Mouse (Mus musculus) CH12.LX (cell line): ENCODE measurements around the gene Pafah1b1. TPM values are rescaled to one million over a fixed set of nuclear protein-coding genes. Genes with fewer than 3 reads are reported as not detected.

Experiments used
- DNase-seq: peaks from one replicate; pipeline ENCODE4 v3.0.0-alpha.2; 2013; ENCODE audit errors: extremely low read depth
- H3K27ac ChIP-seq: 2 replicates; pipeline ENCODE4 v1.5.1; 2012; ENCODE audit warnings: low read depth, mild to moderate bottlenecking, control low read depth, moderate library complexity; ENCODE audit not compliant: insufficient read depth
- H3K27me3 ChIP-seq: replicated peaks from 2 replicates; pipeline ENCODE3; 2012; ENCODE audit warnings: inconsistent platforms
- H3K36me3 ChIP-seq, 2 experiments: replicated peaks in 1 of 2; 2 replicates each; pipeline versions ENCODE3 to v1.6.1; 2012; ENCODE audit warnings: inconsistent platforms in 1 of 2, low read length in 1 of 2, mild to moderate bottlenecking in 1 of 2, mixed read lengths in 1 of 2, moderate library complexity in 1 of 2; ENCODE audit not compliant: control insufficient read depth in 1 of 2, insufficient read depth in 1 of 2
- H3K4me1 ChIP-seq, 2 experiments: 2 replicates each; pipeline ENCODE4 v1.6.1; 2012; ENCODE audit warnings: inconsistent platforms in 1 of 2, moderate library complexity in 1 of 2; ENCODE audit not compliant: insufficient read depth in 2 of 2, control insufficient read depth in 1 of 2
- H3K4me2 ChIP-seq: 2 replicates; pipeline ENCODE4 v1.6.1; 2012; ENCODE audit warnings: low read depth, mild to moderate bottlenecking, control low read depth; ENCODE audit not compliant: poor library complexity, insufficient read depth, severe bottlenecking
- H3K4me3 ChIP-seq, 3 experiments: fragments of 150-350 bp in 1 of 3; sonication (generic) in 1 of 3; replicated peaks in 1 of 3; 2 replicates each; pipeline versions ENCODE3 to v1.5.1; 2011 to 2012; ENCODE audit warnings: low read depth in 2 of 3, low read length in 2 of 3, mild to moderate bottlenecking in 2 of 3, moderate library complexity in 2 of 3, control low read depth in 1 of 3, improper control_type of control experiment in 1 of 3, inconsistent platforms in 1 of 3, mixed read lengths in 1 of 3; ENCODE audit not compliant: poor library complexity in 1 of 3
- H3K79me2 ChIP-seq: replicated peaks from 2 replicates; pipeline ENCODE4 v1.6.1; 2012; ENCODE audit warnings: mild to moderate bottlenecking, moderate library complexity; ENCODE audit not compliant: control insufficient read depth, poor library complexity, insufficient read depth, severe bottlenecking; ENCODE audit errors: extremely low read depth
- H3K9ac ChIP-seq: 2 replicates; pipeline ENCODE4 v1.6.1; 2012; ENCODE audit warnings: low read depth, mild to moderate bottlenecking, control low read depth, moderate library complexity; ENCODE audit not compliant: insufficient read depth
- H3K9me3 ChIP-seq: replicated peaks from 2 replicates; pipeline ENCODE3; 2012; ENCODE audit warnings: low read length, inconsistent platforms, mixed read lengths
- BHLHE40 ChIP-seq: IDR thresholded peaks from 2 replicates; pipeline ENCODE4 v1.6.1; 2011; ENCODE audit warnings: mild to moderate bottlenecking, low read depth, low read length, improper control_type of control experiment
- CHD2 ChIP-seq: IDR thresholded peaks from 2 replicates; pipeline ENCODE4 v1.6.1; 2011; ENCODE audit warnings: low read length, improper control_type of control experiment
- ELF1 ChIP-seq: IDR thresholded peaks from 2 replicates; pipeline ENCODE4 v1.6.1; 2014; ENCODE audit warnings: low read depth, mild to moderate bottlenecking, inconsistent platforms, low read length, improper control_type of control experiment
- ETS1 ChIP-seq: conservative IDR thresholded peaks from 2 replicates; pipeline ENCODE4 v1.6.1; 2012; ENCODE audit warnings: low read depth, mild to moderate bottlenecking, inconsistent platforms, low read length, improper control_type of control experiment, moderate library complexity
- JUN ChIP-seq: IDR thresholded peaks from 2 replicates; pipeline ENCODE4 v1.6.1; 2011; ENCODE audit warnings: low read depth, mild to moderate bottlenecking, low read length, improper control_type of control experiment, moderate library complexity; ENCODE audit not compliant: insufficient read depth
- MEF2A ChIP-seq: IDR thresholded peaks from 2 replicates; pipeline ENCODE4 v1.6.1; 2014; ENCODE audit warnings: low read depth, mild to moderate bottlenecking, inconsistent platforms, low read length, improper control_type of control experiment, borderline replicate concordance
- MYC ChIP-seq: IDR thresholded peaks from 2 replicates; pipeline ENCODE4 v1.6.1; 2011; ENCODE audit warnings: low read depth, mild to moderate bottlenecking, improper control_type of control experiment, low read length
- PAX5 ChIP-seq: IDR thresholded peaks from 2 replicates; pipeline ENCODE4 v1.6.1; 2012; ENCODE audit warnings: low read length, inconsistent platforms, mixed read lengths
- POLR2A ChIP-seq: IDR thresholded peaks from 2 replicates; pipeline ENCODE4 v1.6.1; 2011; ENCODE audit warnings: low read depth, mild to moderate bottlenecking, improper control_type of control experiment, low read length
- POLR2AphosphoS2 ChIP-seq: IDR thresholded peaks from 2 replicates; pipeline ENCODE4 v1.6.1; 2011; ENCODE audit warnings: low read depth, low read length, improper control_type of control experiment
- SMC3 ChIP-seq: IDR thresholded peaks from 2 replicates; pipeline ENCODE4 v1.6.1; 2011; ENCODE audit warnings: low read depth, low read length, improper control_type of control experiment
- TBP ChIP-seq: conservative IDR thresholded peaks from 2 replicates; pipeline ENCODE4 v1.6.1; 2011; ENCODE audit warnings: low read depth, low read length, improper control_type of control experiment
- TCF12 ChIP-seq: IDR thresholded peaks from 2 replicates; pipeline ENCODE4 v1.6.1; 2014; ENCODE audit warnings: low read depth, mild to moderate bottlenecking, inconsistent platforms, low read length, improper control_type of control experiment
- USF1 ChIP-seq: IDR thresholded peaks from 2 replicates; pipeline ENCODE4 v1.6.1; 2014; ENCODE audit warnings: low read depth, mild to moderate bottlenecking, inconsistent platforms, low read length, improper control_type of control experiment
- ZMIZ1 ChIP-seq: IDR thresholded peaks from 2 replicates; pipeline ENCODE4 v1.6.1; 2012; ENCODE audit warnings: low read depth, mild to moderate bottlenecking, inconsistent platforms, low read length, improper control_type of control experiment
- dilution Hi-C: fragments of 300-500 bp; cut with MboI; formaldehyde crosslinking; loops from 2 replicates; pipeline ENCODE4 v1.14.3; 2020; ENCODE audit warnings: low sequenced_read_pairs; ENCODE audit not compliant: extremely low pct_unique_long_range_greater_than_20kb, extremely low pct_ligation_motif_present
- in situ Hi-C: fragments of 300-500 bp; cut with MboI; formaldehyde crosslinking; loops from 3 replicates; pipeline ENCODE4 v1.14.3; 2019; ENCODE audit warnings: low sequenced_read_pairs, low pct_ligation_motif_present, low pct_unique_long_range_greater_than_20kb, mixed read lengths
- polyA plus RNA-seq: library from polyadenylated mRNA; unstranded; fragments of >175 nt; gene quantifications from 2 replicates; pipeline ENCODE4 v1.2.1, GENCODE M21; 2012; ENCODE audit warnings: low read depth; ENCODE audit not compliant: insufficient read length
- total RNA-seq, 2 experiments: library from RNA; depleted of rRNA; stranded (reverse); fragments of 300-350 nt in 1 of 2; fragments of >200 nt in 1 of 2; gene quantifications; 2 replicates each; pipeline ENCODE4 v1.2.3; 2012 to 2014

Pafah1b1 gene
- total and polyA plus RNA-seq, 3 experiments = 53.9 to 136 (median 107) TPM

- H3K9me3 ChIP-seq = peaks cover 16% of the 10 kb centered on the region
- DNase-seq = no peak
- peak overlapping the region; percentile 73 for H3K4me2 ChIP-seq
- peak overlapping the region; percentile 32 for H3K27ac ChIP-seq
- H3K79me2 ChIP-seq = peaks cover 74% of the 10 kb centered on the region
- no peak for TF ChIP-seq SMC3
- no peak for TF ChIP-seq ELF1
- no peak for TF ChIP-seq ZMIZ1
- no peak for TF ChIP-seq PAX5
- TF ChIP-seq BHLHE40 = no peak
- TF ChIP-seq POLR2AphosphoS2 = no peak
- TF ChIP-seq TCF12 = peak; percentile 51; the same call in 1 of the 2 replicates
- no peak for TF ChIP-seq USF1
- TF ChIP-seq ETS1 = peak; percentile 60
- no peak for TF ChIP-seq JUN
- no peak for TF ChIP-seq TBP
- no peak for TF ChIP-seq MYC
- no peak for TF ChIP-seq CHD2
- TF ChIP-seq MEF2A = no peak
- TF ChIP-seq POLR2A = no peak
- peaks cover 22 to 77% of the 10 kb centered on the region in 2 experiments for H3K36me3 ChIP-seq
- no peak overlapping the region for H3K4me3 ChIP-seq
- H3K27me3 ChIP-seq = no peaks in the 10 kb centered on the region
- in situ Hi-C loops (no loop called here), dilution Hi-C loops (no loop called here)
- peaks cover 33 to 60% of the 10 kb centered on the region in 2 experiments for H3K4me1 ChIP-seq
- H3K9ac ChIP-seq = 0 out of 2 replicates have a peak overlapping the region, but pooled peaks have one; percentile 31
Measured at GRCm38 (mm10) chr11:74653385-74653784, 71.1 kb downstream of the Pafah1b1 start.

GRCm38 (mm10) chr11:74652791-74653191, 71.7 kb downstream of the Pafah1b1 start:
- peaks cover 16 to 71% of the 10 kb centered on the region in 2 experiments for H3K36me3 ChIP-seq
- H3K9me3 ChIP-seq = peaks cover 12% of the 10 kb centered on the region
- peak; percentile 50 for DNase-seq
- H3K4me2 ChIP-seq = peak overlapping the region; percentile 73
- peaks cover 74% of the 10 kb centered on the region for H3K79me2 ChIP-seq
- no peaks in the 10 kb centered on the region for H3K27me3 ChIP-seq
- in situ Hi-C loops (no loop called here), dilution Hi-C loops (no loop called here)
- peak overlapping the region in 1 of 3 experiments; percentile 18 for H3K4me3 ChIP-seq
- 0 out of 2 replicates have a peak overlapping the region, but pooled peaks have one; percentile 31 for H3K9ac ChIP-seq
- peak overlapping the region; percentile 32 for H3K27ac ChIP-seq
- TF ChIP-seq CHD2 = 0 out of 2 replicates have a peak, but pooled peaks have one; percentile 37
- 0 out of 2 replicates have a peak, but pooled peaks have one; percentile 11 for TF ChIP-seq ELF1
- peak; percentile 66 for TF ChIP-seq BHLHE40
- TF ChIP-seq POLR2AphosphoS2 = no peak
- no peak for TF ChIP-seq POLR2A
- TF ChIP-seq, all 38 proteins: peak for 3
- peaks cover 38 to 66% of the 10 kb centered on the region in 2 experiments for H3K4me1 ChIP-seq
